Mouse (Mus musculus) yolk sac, embryonic 10.5 days (tissue): Measurements from ENCODE around the gene Set.

Experiments
- DNase-seq: peaks from one replicate; pipeline ENCODE4 v3.0.0-alpha.2; 2017; ENCODE audit warnings: low spot score

The Set gene

GRCm38 (mm10) chr2:30091521-30091920, 34.3 kb downstream of the Set start:
- no peak for DNase-seq

DNA sequence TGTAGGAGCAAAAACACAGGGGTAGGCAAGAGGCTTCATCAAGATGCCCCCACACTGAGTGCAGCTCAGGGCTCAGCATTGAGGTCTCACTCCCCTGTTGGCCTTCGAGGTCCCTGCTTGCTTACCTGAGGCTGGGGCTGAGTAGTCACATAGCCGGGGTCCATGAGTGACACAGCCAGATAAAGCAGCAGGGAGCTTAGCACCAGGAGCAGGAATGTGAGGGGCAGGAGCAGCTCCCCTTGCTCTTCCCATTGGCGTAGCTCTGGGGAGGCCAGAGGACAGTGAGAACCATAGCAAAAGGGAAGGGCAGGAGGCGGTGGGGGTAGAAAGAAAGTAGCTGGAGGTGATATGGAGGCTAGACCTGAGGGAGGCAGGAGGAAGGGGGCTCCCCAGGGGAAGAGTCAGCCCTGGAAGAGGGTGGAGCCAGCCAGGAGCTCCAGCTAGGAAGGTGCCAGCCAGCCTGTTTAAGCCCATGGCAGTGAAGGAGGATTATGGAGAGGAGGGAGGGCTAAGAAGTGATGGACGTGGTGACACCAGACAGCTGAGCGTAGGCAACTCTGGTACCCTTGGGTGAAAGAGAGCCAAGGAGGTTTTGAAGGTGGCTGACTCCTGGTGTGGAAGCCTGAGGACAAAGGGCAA, 35.2 kb downstream of the Set start:
- DNase-seq, result no peak

GRCm38 (mm10) chr2:30093471-30094207, 36.5 kb downstream of the Set start, which contains the start of gene Zdhhc12:
Zdhhc12 (minus strand) TSS chr2:30093648.
- DNase-seq, result peak; percentile 99

DNA sequence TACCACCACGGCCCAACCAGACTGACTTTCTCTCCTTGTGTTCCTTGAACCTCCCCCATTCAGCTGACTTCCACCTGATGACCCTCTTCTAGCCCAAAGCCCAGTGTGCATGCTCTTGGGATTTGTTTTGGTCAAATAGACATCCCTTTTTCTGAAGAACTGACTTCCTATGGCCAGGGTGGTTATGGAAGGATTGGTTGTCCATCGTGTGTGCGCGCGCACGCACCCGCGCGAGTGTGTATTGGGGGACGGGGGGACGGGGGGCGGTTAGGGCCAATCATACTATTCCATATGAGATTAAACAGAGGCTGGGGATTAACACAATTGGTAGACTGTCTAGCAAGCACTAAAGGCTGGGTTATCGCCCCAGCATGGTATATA, 37.0 kb downstream of the Set start:
- no peak for DNase-seq

GRCm38 (mm10) chr2:30095882-30096527, 38.8 kb downstream of the Set start:
- DNase-seq, result no peak

DNA sequence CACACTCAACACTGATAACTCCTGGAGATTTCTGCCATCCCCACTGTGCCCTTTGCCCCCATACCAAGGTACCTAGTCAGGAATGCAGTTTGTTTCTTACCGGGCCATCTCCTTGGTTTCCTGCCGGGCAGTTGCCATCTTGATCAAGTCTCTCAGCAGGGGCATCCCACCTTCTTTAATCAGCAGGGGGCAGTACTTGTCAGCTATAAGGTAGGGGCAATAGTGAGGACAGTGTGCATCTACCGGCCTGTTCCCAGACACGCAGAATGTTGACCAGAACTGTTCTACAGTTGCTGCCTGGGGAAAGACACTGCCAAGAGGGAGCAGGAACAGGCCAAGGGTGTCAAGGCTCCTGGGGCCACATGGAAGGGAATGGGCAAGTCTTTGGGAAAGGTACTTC, 43.0 kb downstream of the Set start:
- no peak for DNase-seq

- DNase-seq, result no peak
These were observed 49.2 kb downstream of the Set start for GRCm38 (mm10) chr2:30106364-30106763.

GRCm38 (mm10) chr2:30107646-30108045, 50.5 kb downstream of the Set start:
- DNase-seq, result no peak

GRCm38 (mm10) chr2:30108260-30108659, 51.1 kb downstream of the Set start:
- peak; percentile 42 for DNase-seq

DNA sequence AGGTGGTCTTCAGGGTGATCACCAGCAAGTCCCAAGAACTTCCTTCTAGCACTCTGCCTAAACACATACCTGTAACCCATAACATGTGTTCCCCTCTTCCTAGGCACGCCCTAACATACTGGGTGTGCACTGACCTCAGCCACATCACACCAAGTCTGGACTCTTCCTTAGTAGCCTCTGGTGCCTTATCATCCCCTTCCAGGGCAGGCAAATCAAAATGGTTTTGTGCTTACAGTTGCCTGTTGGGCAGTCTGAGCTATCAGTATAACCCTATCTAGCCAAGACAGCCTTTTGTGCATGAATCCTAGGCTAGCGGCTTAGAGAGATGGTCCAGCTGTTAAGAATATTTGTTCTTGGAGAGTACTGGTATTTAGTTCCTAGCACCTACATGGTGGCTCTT, 54.3 kb downstream of the Set start:
- DNase-seq, result no peak

DNA sequence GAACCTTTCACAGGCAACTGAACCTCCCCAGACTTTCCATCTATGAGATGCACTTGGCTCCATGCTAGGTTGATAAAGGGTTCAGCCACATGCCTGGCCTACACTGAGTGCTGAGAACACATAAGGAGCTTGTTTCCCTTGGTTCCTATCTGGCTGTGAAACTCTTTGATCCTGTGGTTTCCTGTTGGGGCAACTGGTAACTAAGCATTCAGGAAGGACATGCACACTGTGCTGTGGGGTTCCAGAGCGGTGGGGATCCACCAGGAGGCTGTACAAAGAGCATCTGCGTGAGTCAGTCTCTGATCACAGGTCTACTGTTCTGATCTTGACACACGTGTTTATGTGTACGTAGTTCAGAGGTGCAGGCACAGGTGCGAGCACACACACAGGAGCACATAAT, 55.4 kb downstream of the Set start:
- no peak for DNase-seq

DNA sequence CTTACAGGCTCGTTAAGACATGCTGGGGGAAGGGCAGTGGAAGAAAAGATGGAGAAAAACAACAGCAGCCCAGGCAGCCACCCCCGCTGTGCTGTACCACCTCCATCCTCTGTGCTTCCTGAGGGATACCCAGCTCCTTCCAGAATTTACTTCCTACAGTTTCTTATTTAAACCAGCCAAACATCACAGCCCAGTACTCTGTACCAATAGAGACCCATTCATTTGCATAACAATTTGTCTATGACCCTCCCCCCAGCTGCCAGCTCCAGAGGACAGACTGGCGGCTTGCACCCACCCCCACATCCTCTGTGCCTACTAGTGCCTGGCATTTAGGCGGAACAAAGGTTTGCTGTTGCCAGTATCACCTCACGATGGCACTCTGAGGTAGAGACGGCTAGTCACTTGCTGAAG, 62.5 kb downstream of the Set start:
- no peak for DNase-seq

DNA sequence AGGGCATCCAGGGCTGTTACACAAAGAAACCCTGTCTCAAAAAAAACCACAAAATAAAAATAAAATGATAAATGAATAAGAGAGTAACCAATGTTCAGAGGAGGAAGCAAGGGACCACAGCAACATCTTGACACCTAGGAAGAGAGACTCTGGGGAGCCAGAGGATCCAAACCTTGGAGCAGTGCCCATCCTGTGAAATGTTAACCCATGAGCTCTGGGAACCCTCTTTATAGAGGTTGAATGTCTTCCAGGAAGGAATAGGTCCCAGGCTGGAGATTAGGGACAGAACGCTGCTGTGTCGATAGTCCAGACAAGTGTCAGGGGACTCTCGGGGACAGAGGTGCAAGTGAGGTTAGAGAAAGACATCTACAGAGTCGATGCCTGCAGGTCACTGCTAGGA, 63.1 kb downstream of the Set start:
- DNase-seq, result no peak
